30 mouse cellular contexts compared by ENCODE assay signal in genomic region chr11:46264584-46264983, GRCm38 (mm10). TPM values are rescaled to one million over a fixed set of nuclear protein-coding genes. Genes with fewer than 3 reads are reported as not detected.
DNase-seq lines count a peak whose midpoint lies in the region; ATAC-seq and TF ChIP-seq lines count a peak whose summit lies in the region.
"Had no signal": no experiment of that assay in that cellular context is flagged by ENCODE, and none has a peak within 500 bp of the region (broad histone marks: within the 10 kb centered on the region; RNA-seq: fewer than 3 reads in every experiment).

No protein-coding gene starts in this region.

- in situ Hi-C loops in CH12.LX (cut with MboI; ENCODE audit: low pct_ligation_motif_present, low pct_unique_long_range_greater_than_20kb, low sequenced_read_pairs), result no loop called here

- no peak overlapping the region for H3K4me2 ChIP-seq in lung, embryonic 15.5 days
- H3K4me2 ChIP-seq in CH12.LX (ENCODE audit: insufficient read depth, low read depth, poor library complexity, severe bottlenecking), result no peak overlapping the region
- no peak overlapping the region for H3K4me2 ChIP-seq in hindbrain, embryonic 14.5 days (replicated peaks)
- H3K4me2 ChIP-seq: embryonic facial prominence, embryonic 12.5 days; embryonic facial prominence, embryonic 15.5 days; heart, embryonic 11.5 days; hindbrain, embryonic 12.5 days had no signal

- H3K9ac ChIP-seq in lung, embryonic 15.5 days, result no peak overlapping the region
- H3K9ac ChIP-seq in CH12.LX (ENCODE audit: insufficient read depth, low read depth), result no peak overlapping the region
- H3K9ac ChIP-seq in hindbrain, embryonic 14.5 days, result no peak overlapping the region
- H3K9ac ChIP-seq: embryonic facial prominence, embryonic 12.5 days; embryonic facial prominence, embryonic 15.5 days; forebrain, postnatal 0 days; hindbrain, embryonic 12.5 days had no signal

- no peak for TF ChIP-seq CTCF in lung, adult 2 months (IDR thresholded peaks at IDR 0.05; ENCODE audit: insufficient read depth, low read length)
- no peak for TF ChIP-seq CTCF in CH12.LX (conservative IDR thresholded peaks at IDR 0.05 in 1 of 2, IDR thresholded peaks at IDR 0.05 in 1 of 2; ENCODE audit: low read depth in 2 of 2, low read length in 2 of 2)
- no peak for TF ChIP-seq CTCF in bone marrow macrophage, adult 2 months (IDR thresholded peaks at IDR 0.05; ENCODE audit: low read depth, low read length)

- H3K27me3 ChIP-seq in lung, embryonic 15.5 days, result no peaks in the 10 kb centered on the region
- no peaks in the 10 kb centered on the region for H3K27me3 ChIP-seq in CH12.LX (replicated peaks)
- H3K27me3 ChIP-seq in hindbrain, embryonic 14.5 days (ENCODE audit: control insufficient read depth, insufficient read depth, low read length), result no peaks in the 10 kb centered on the region
- H3K27me3 ChIP-seq: embryonic facial prominence, embryonic 12.5 days; embryonic facial prominence, embryonic 15.5 days; hindbrain, embryonic 12.5 days; Patski had no signal

- H3K4me3 ChIP-seq in lung, embryonic 15.5 days, result no peak overlapping the region
- no peak overlapping the region for H3K4me3 ChIP-seq in lung, adult 2 months (replicated peaks; ENCODE audit: extremely low read depth, low read depth, low read length)
- H3K4me3 ChIP-seq in CH12.LX (replicated peaks in 1 of 3; ENCODE audit: low read depth in 2 of 3, low read length in 2 of 3, poor library complexity in 1 of 3), result no peak overlapping the region
- H3K4me3 ChIP-seq in bone marrow macrophage, adult 2 months (ENCODE audit: insufficient read depth, low read length), result no peak overlapping the region
- no peak overlapping the region for H3K4me3 ChIP-seq in hindbrain, embryonic 14.5 days (replicated peaks; ENCODE audit: low read length)
- H3K4me3 ChIP-seq: embryonic facial prominence, embryonic 12.5 days; embryonic facial prominence, embryonic 15.5 days; gastrocnemius, adult 2 months; hindbrain, embryonic 12.5 days had no signal

- TF ChIP-seq POLR2A in lung, adult 2 months (IDR thresholded peaks at IDR 0.05; ENCODE audit: borderline replicate concordance, extremely low read depth, low read depth, low read length), result no peak
- TF ChIP-seq POLR2A in CH12.LX (IDR thresholded peaks at IDR 0.05; ENCODE audit: low read depth, low read length), result no peak
- no peak for TF ChIP-seq POLR2A in bone marrow macrophage, adult 2 months (IDR thresholded peaks at IDR 0.05; ENCODE audit: borderline replicate concordance, low read depth, low read length)

- H3K79me2 ChIP-seq in CH12.LX (replicated peaks; ENCODE audit: control insufficient read depth, extremely low read depth, insufficient read depth, poor library complexity, severe bottlenecking), result no peaks in the 10 kb centered on the region; the same call in none of the 2 replicates

- no peak for TF ChIP-seq RAD21 in CH12.LX (IDR thresholded peaks at IDR 0.05; ENCODE audit: low read depth, low read length)

- 53% methylated on average over 3 of the region's 3 CpGs for WGBS in lung, embryonic 15.5 days
- 65% methylated on average over 3 of the region's 3 CpGs for WGBS in lung, adult 2 months
- WGBS in hindbrain, embryonic 14.5 days, result 75% methylated on average over 3 of the region's 3 CpGs

- H3K4me1 ChIP-seq in lung, embryonic 15.5 days, result no peaks in the 10 kb centered on the region
- no peaks in the 10 kb centered on the region for H3K4me1 ChIP-seq in lung, adult 2 months (ENCODE audit: control insufficient read depth, insufficient read depth, low read length)
- H3K4me1 ChIP-seq in CH12.LX (ENCODE audit: control insufficient read depth in 1 of 2, insufficient read depth in 2 of 2), result peaks cover 8 to 51% of the 10 kb centered on the region in 2 experiments
- peaks cover 10% of the 10 kb centered on the region for H3K4me1 ChIP-seq in bone marrow macrophage, adult 2 months (ENCODE audit: control insufficient read depth, insufficient read depth, low read length)
- no peaks in the 10 kb centered on the region for H3K4me1 ChIP-seq in hindbrain, embryonic 14.5 days (replicated peaks; ENCODE audit: control insufficient read depth, insufficient read depth, low read length)
- H3K4me1 ChIP-seq: embryonic facial prominence, embryonic 12.5 days; embryonic facial prominence, embryonic 15.5 days; hindbrain, embryonic 12.5 days had no signal

- no peaks in the 10 kb centered on the region for H3K9me3 ChIP-seq in lung, embryonic 15.5 days
- no peaks in the 10 kb centered on the region for H3K9me3 ChIP-seq in CH12.LX (replicated peaks; ENCODE audit: low read length)
- no peaks in the 10 kb centered on the region for H3K9me3 ChIP-seq in hindbrain, embryonic 14.5 days (ENCODE audit: control insufficient read depth, low read length)
- H3K9me3 ChIP-seq: embryonic facial prominence, embryonic 12.5 days; embryonic facial prominence, embryonic 15.5 days; G1E; hindbrain, embryonic 12.5 days had no signal

- no peaks in the 10 kb centered on the region for H3K36me3 ChIP-seq in lung, embryonic 15.5 days
- H3K36me3 ChIP-seq in CH12.LX (replicated peaks in 1 of 2; ENCODE audit: control insufficient read depth in 1 of 2, insufficient read depth in 1 of 2, low read length in 1 of 2), result peaks cover 81 to 96% of the 10 kb centered on the region in 2 experiments
- H3K36me3 ChIP-seq in hindbrain, embryonic 14.5 days (replicated peaks; ENCODE audit: control insufficient read depth, insufficient read depth), result peaks cover 95% of the 10 kb centered on the region
- H3K36me3 ChIP-seq: embryonic facial prominence, embryonic 12.5 days; embryonic facial prominence, embryonic 15.5 days; G1E had no signal

- no peak for TF ChIP-seq EP300 in CH12.LX (IDR thresholded peaks at IDR 0.05; ENCODE audit: low read length)

- H3K27ac ChIP-seq in lung, embryonic 15.5 days, result no peak overlapping the region
- peak overlapping the region; percentile 71 for H3K27ac ChIP-seq in CH12.LX (ENCODE audit: insufficient read depth, low read depth)
- H3K27ac ChIP-seq in bone marrow macrophage, adult 2 months (ENCODE audit: insufficient read depth, low read depth, low read length), result peak overlapping the region; percentile 85
- H3K27ac ChIP-seq in hindbrain, embryonic 14.5 days, result no peak overlapping the region
- H3K27ac ChIP-seq: embryonic facial prominence, embryonic 12.5 days; embryonic facial prominence, embryonic 15.5 days; gastrocnemius, adult 2 months; hindbrain, embryonic 12.5 days had no signal

- dilution Hi-C loops in CH12.LX (cut with MboI; ENCODE audit: extremely low pct_ligation_motif_present, extremely low pct_unique_long_range_greater_than_20kb, low sequenced_read_pairs), result no loop called here

- no peak for DNase-seq in lung, postnatal 10 days
- peak; percentile 7 for DNase-seq in lung, postnatal 25 days (ENCODE audit: low spot score)
- DNase-seq in lung, adult 2 months, result no peak
- DNase-seq in CH12.LX (ENCODE audit: extremely low read depth), result no peak
- DNase-seq in cerebellum, postnatal 4 days (ENCODE audit: low spot score in 2 of 2), result no peak
- DNase-seq in hindbrain, embryonic 14.5 days (ENCODE audit: low spot score), result no peak
- DNase-seq: adrenal gland, postnatal 25 days; cerebellum, adult 18-20 months; cerebellum, adult 9-10 months; cerebellum, postnatal 14 days; forebrain, postnatal 0 days; gastrocnemius, adult 2 months; gastrocnemius, postnatal 14 days; heart, adult 11 months had no signal

- ATAC-seq in lung, embryonic 15.5 days (ENCODE audit: borderline replicate concordance, extremely low read depth, low FRiP score, low TSS enrichment), result 0 out of 2 replicates have a peak, but pooled peaks have one; percentile 27
- no peak for ATAC-seq in hindbrain, embryonic 14.5 days (ENCODE audit: low FRiP score)
- ATAC-seq: forebrain, embryonic 14.5 days; forebrain, postnatal 0 days; hindbrain, embryonic 16.5 days; Patski had no signal

TF ChIP-seq in CH12.LX, 34 proteins besides CTCF, POLR2A, EP300 and RAD21:
- TF ChIP-seq CHD1 (IDR thresholded peaks at IDR 0.05; ENCODE audit: low read depth, low read length) (no peak), ZNF384 (IDR thresholded peaks at IDR 0.05; ENCODE audit: low read depth, low read length) (no peak), JUND (conservative IDR thresholded peaks at IDR 0.05; ENCODE audit: low read depth, low read length) (no peak), BHLHE40 (IDR thresholded peaks at IDR 0.05; ENCODE audit: low read depth, low read length) (no peak), JUN (IDR thresholded peaks at IDR 0.05; ENCODE audit: insufficient read depth, low read depth, low read length) (no peak), KAT2A (IDR thresholded peaks at IDR 0.05; ENCODE audit: insufficient replicate concordance, low read length) (no peak), MYC (IDR thresholded peaks at IDR 0.05; ENCODE audit: low read depth, low read length) (no peak), USF1 (IDR thresholded peaks at IDR 0.05; ENCODE audit: low read depth, low read length) (no peak), HCFC1 (IDR thresholded peaks at IDR 0.05; ENCODE audit: low read depth, low read length) (no peak), UBTF (IDR thresholded peaks at IDR 0.05; ENCODE audit: low read depth, low read length) (no peak)

RNA-seq across cellular contexts. Expression of gene Fndc9, which starts 29.3 kb away (rescaled TPM):
- polyA plus RNA-seq in lung, embryonic 15.5 days (2015; fragmentation: Nextera tagmentation; extraction: Ambion mirVana), result 0.09 TPM in 2 replicates
- 2.6 TPM in 1 of 2 replicates, not detected in the other for polyA plus RNA-seq in lung, adult 2 months (2012; rRNA removed)
- total RNA-seq in CH12.LX (2012; rRNA removed) (3.8 and 3.9 TPM in 2 replicates), CH12.LX (2014; rRNA removed) (not detected in 2 replicates)
- polyA plus RNA-seq in CH12.LX (2012; ENCODE audit: insufficient read length, low read depth), result 12.1 and 12.5 TPM in 2 replicates
- polyA plus RNA-seq in bone marrow macrophage, adult 2 months (2012; ENCODE audit: insufficient read depth, insufficient read length, missing spikeins), result not detected in 2 replicates
- polyA plus RNA-seq in hindbrain, embryonic 14.5 days (2014; fragmentation: Nextera tagmentation; extraction: Ambion mirVana), result 2.8 and 3.5 TPM in 2 replicates
- total RNA-seq: adrenal gland, adult 18-20 months; adrenal gland, postnatal 25 days; gastrocnemius, adult 2 months; gastrocnemius, postnatal 14 days; gastrocnemius, postnatal 4 days; heart, adult 8-10 months; heart, postnatal 25 days; hematopoietic stem cell, adult 5-6 weeks had no signal
- polyA plus RNA-seq: G1E; heart, embryonic 11.5 days; heart, postnatal 0 days had no signal

RNA-seq across cellular contexts. Expression of gene Cyfip2, which starts 48.1 kb away (rescaled TPM):
- polyA plus RNA-seq in lung, embryonic 15.5 days (2015; fragmentation: Nextera tagmentation; extraction: Ambion mirVana), result 6.5 and 7.8 TPM in 2 replicates
- polyA plus RNA-seq in lung, adult 2 months (2012; rRNA removed), result 5.5 and 9.3 TPM in 2 replicates
- total RNA-seq in CH12.LX (2012; rRNA removed), result 77.6 and 97.6 TPM in 2 replicates
- total RNA-seq in CH12.LX (2014; rRNA removed), result 36.1 and 40.7 TPM in 2 replicates
- polyA plus RNA-seq in CH12.LX (2012; ENCODE audit: insufficient read length, low read depth), result 161 and 194 TPM in 2 replicates
- polyA plus RNA-seq in bone marrow macrophage, adult 2 months (2012; ENCODE audit: insufficient read depth, insufficient read length, missing spikeins), result 10.3 and 11.4 TPM in 2 replicates
- polyA plus RNA-seq in hindbrain, embryonic 14.5 days (2014; fragmentation: Nextera tagmentation; extraction: Ambion mirVana), result 117 and 125 TPM in 2 replicates

Comparison
In these comparisons a context has a peak if more than half of its experiments do, and no peak if none do; other contexts are left out.
1. H3K27ac ChIP-seq: peak in CH12.LX (single experiment) and bone marrow macrophage, adult 2 months (single experiment); none in lung, embryonic 15.5 days (single experiment) and hindbrain, embryonic 14.5 days (single experiment).